ENCODE assay signal across 25 mouse cellular contexts in genomic region chr8:13589071-13589470, GRCm38 (mm10). TPM values are rescaled to one million over a fixed set of nuclear protein-coding genes. Genes with fewer than 3 reads are reported as not detected.
"Had no signal": no experiment of that assay in that cellular context is flagged by ENCODE, and none has a peak within 500 bp of the region (broad histone marks: within the 10 kb centered on the region; RNA-seq: fewer than 3 reads in every experiment).

No protein-coding gene starts in this region.

- H3K27me3 ChIP-seq: lung, embryonic 15.5 days; midbrain, embryonic 12.5 days; midbrain, embryonic 15.5 days; neural tube, embryonic 12.5 days; neural tube, embryonic 15.5 days; stomach, embryonic 15.5 days had no signal

- H3K27ac ChIP-seq: kidney, postnatal 0 days; left cerebral cortex, adult 2 months; lung, embryonic 15.5 days; midbrain, embryonic 12.5 days; midbrain, embryonic 15.5 days; neural tube, embryonic 12.5 days; neural tube, embryonic 15.5 days; stomach, embryonic 15.5 days had no signal

- DNase-seq: kidney, adult 18-20 months; kidney, postnatal 25 days; layer of hippocampus, postnatal 36 days; lung, adult 18-20 months; lung, postnatal 10 days; lung, postnatal 36 days; retina, postnatal 1 day; right cerebral cortex, postnatal 25 days; spleen, adult 18-20 months; thymus, postnatal 25 days had no signal

- H3K9me3 ChIP-seq: lung, embryonic 15.5 days; midbrain, embryonic 12.5 days; midbrain, embryonic 15.5 days; neural tube, embryonic 12.5 days; neural tube, embryonic 15.5 days; stomach, embryonic 15.5 days had no signal

- H3K4me3 ChIP-seq: left cerebral cortex, adult 2 months; lung, embryonic 15.5 days; midbrain, embryonic 12.5 days; midbrain, embryonic 15.5 days; neural tube, embryonic 12.5 days; neural tube, embryonic 15.5 days; stomach, embryonic 15.5 days had no signal

- H3K4me2 ChIP-seq: lung, embryonic 15.5 days; midbrain, embryonic 12.5 days; midbrain, embryonic 15.5 days; neural tube, embryonic 12.5 days; neural tube, embryonic 15.5 days; stomach, embryonic 15.5 days had no signal

- H3K4me1 ChIP-seq: lung, embryonic 15.5 days; midbrain, embryonic 12.5 days; midbrain, embryonic 15.5 days; neural tube, embryonic 12.5 days; neural tube, embryonic 15.5 days; stomach, embryonic 15.5 days had no signal

- H3K9ac ChIP-seq: lung, embryonic 15.5 days; midbrain, embryonic 12.5 days; midbrain, embryonic 15.5 days; neural tube, embryonic 12.5 days; neural tube, embryonic 15.5 days; stomach, embryonic 15.5 days had no signal

- ATAC-seq: inflammation-experienced regulatory T-cells, adult 6 months; intestine, embryonic 16.5 days; midbrain, embryonic 15.5 days had no signal

RNA-seq across cellular contexts. Expression of gene 1700029H14Rik, which starts 26.8 kb away (rescaled TPM):
- polyA plus RNA-seq: inflammation-experienced regulatory T-cells, adult 6 months; intestine, embryonic 16.5 days; kidney, embryonic 14.5 days; kidney, postnatal 0 days; large intestine, adult 2 months; limb, embryonic 11.5 days; limb, embryonic 14.5 days; lung, embryonic 15.5 days; midbrain, embryonic 12.5 days; midbrain, embryonic 15.5 days; neural tube, embryonic 12.5 days; neural tube, embryonic 15.5 days; stomach, embryonic 15.5 days; thymus, postnatal 0 days had no signal
